ENCODE assay signal across 9 mouse cellular contexts in genomic region chr9:114585017-114585345, GRCm38 (mm10). TPM values are rescaled to one million over a fixed set of nuclear protein-coding genes. Genes with fewer than 3 reads are reported as not detected.
A peak's percentile ranks its signal among the peaks of the same experiment; 100 is the strongest.
DNase-seq lines count a peak whose midpoint lies in the region; ATAC-seq and TF ChIP-seq lines count a peak whose summit lies in the region.
"Had no signal": no experiment of that assay in that cellular context is flagged by ENCODE, and none has a peak within 500 bp of the region (broad histone marks: within the 10 kb centered on the region; RNA-seq: fewer than 3 reads in every experiment).

No protein-coding gene starts in this region.

- H3K9ac ChIP-seq in ES-E14 (ENCODE audit: insufficient read depth, low read depth, low read length, poor library complexity, severe bottlenecking), result peak overlapping the region; percentile 11; the same call in 1 of the 2 replicates
- no peak overlapping the region for H3K9ac ChIP-seq in embryonic facial prominence, embryonic 11.5 days (replicated peaks; ENCODE audit: low read length)
- no peak overlapping the region for H3K9ac ChIP-seq in midbrain, embryonic 13.5 days (replicated peaks)

- ATAC-seq in embryonic facial prominence, embryonic 11.5 days (replicated peaks; ENCODE audit: insufficient number of reproducible peaks, low FRiP score, low TSS enrichment, low read depth), result no peak
- no peak for ATAC-seq in midbrain, embryonic 13.5 days

- 35% methylated on average over 5 of the region's 5 CpGs for WGBS in embryonic facial prominence, embryonic 11.5 days
- 39% methylated on average over 5 of the region's 5 CpGs for WGBS in midbrain, embryonic 13.5 days

- H3K27ac ChIP-seq in ES-E14 (ENCODE audit: insufficient read depth, low read depth, low read length, poor library complexity, severe bottlenecking), result peak overlapping the region; percentile 100
- 0 out of 2 replicates have a peak overlapping the region, but pooled peaks have one; percentile 16 for H3K27ac ChIP-seq in embryonic facial prominence, embryonic 11.5 days (replicated peaks; ENCODE audit: low read depth, low read length)
- peak overlapping the region; percentile 19; the same call in 1 of the 2 replicates for H3K27ac ChIP-seq in midbrain, embryonic 13.5 days
- H3K27ac ChIP-seq: macrophage had no signal

- no peak overlapping the region for H3K4me2 ChIP-seq in embryonic facial prominence, embryonic 11.5 days (ENCODE audit: low read depth, low read length)
- peak overlapping the region; percentile 52; the same call in 1 of the 2 replicates for H3K4me2 ChIP-seq in midbrain, embryonic 13.5 days (replicated peaks)

- DNase-seq in kidney, postnatal 10 days, result peak; percentile 31
- no peak for DNase-seq in kidney, adult 9 months
- DNase-seq in ES-E14 (ENCODE audit: low read depth, low spot score), result no peak
- peak; percentile 46 for DNase-seq in embryonic facial prominence, embryonic 11.5 days (ENCODE audit: low spot score)
- no peak for DNase-seq in cerebellum, adult 9-10 months
- no peak for DNase-seq in ovary, adult 18-20 months (ENCODE audit: low spot score)

- H3K36me3 ChIP-seq in ES-E14 (ENCODE audit: control insufficient read depth, insufficient read depth, low read length, poor library complexity, severe bottlenecking), result peaks cover 19% of the 10 kb centered on the region; the same call in 1 of the 2 replicates
- H3K36me3 ChIP-seq in embryonic facial prominence, embryonic 11.5 days (replicated peaks; ENCODE audit: control insufficient read depth, insufficient read depth, low read depth, low read length), result peaks cover 5% of the 10 kb centered on the region
- H3K36me3 ChIP-seq in midbrain, embryonic 13.5 days, result peaks cover 42% of the 10 kb centered on the region

- no peaks in the 10 kb centered on the region for H3K9me3 ChIP-seq in ES-E14 (ENCODE audit: control insufficient read depth, insufficient read depth, low read depth, low read length)
- H3K9me3 ChIP-seq in embryonic facial prominence, embryonic 11.5 days (replicated peaks; ENCODE audit: control insufficient read depth, low read length), result no peaks in the 10 kb centered on the region
- H3K9me3 ChIP-seq in midbrain, embryonic 13.5 days, result no peaks in the 10 kb centered on the region

- H3K4me1 ChIP-seq in ES-E14 (ENCODE audit: control insufficient read depth in 2 of 2, insufficient read depth in 2 of 2, low read length in 2 of 2, poor library complexity in 1 of 2), result peaks cover 3 to 17% of the 10 kb centered on the region in 2 experiments; a peak in 2 of 4 replicates
- H3K4me1 ChIP-seq in embryonic facial prominence, embryonic 11.5 days (ENCODE audit: control insufficient read depth, insufficient read depth, low read length), result peaks cover 4% of the 10 kb centered on the region; the same call in 1 of the 2 replicates
- peaks cover 12% of the 10 kb centered on the region for H3K4me1 ChIP-seq in midbrain, embryonic 13.5 days (replicated peaks)

- H3K4me3 ChIP-seq in ES-E14 (ENCODE audit: insufficient read depth in 1 of 2, low read depth in 1 of 2, low read length in 2 of 2, poor library complexity in 1 of 2, severe bottlenecking in 1 of 2), result peak overlapping the region; percentile 11 to 65; a peak in 3 of 4 replicates
- H3K4me3 ChIP-seq in embryonic facial prominence, embryonic 11.5 days (ENCODE audit: low read depth, low read length), result no peak overlapping the region
- H3K4me3 ChIP-seq in midbrain, embryonic 13.5 days (replicated peaks), result no peak overlapping the region

- in situ Hi-C loops in ES-E14 (cut with MboI; ENCODE audit: low sequenced_read_pairs in 2 of 2, unreplicated experiment in 2 of 2), result no loop called here

- H3K27me3 ChIP-seq in embryonic facial prominence, embryonic 11.5 days (ENCODE audit: control insufficient read depth, insufficient read depth, low read length), result no peaks in the 10 kb centered on the region
- H3K27me3 ChIP-seq in midbrain, embryonic 13.5 days, result peaks cover 9% of the 10 kb centered on the region; the same call in 1 of the 2 replicates

TF ChIP-seq in ES-E14, 5 proteins besides CTCF, POLR2A, EP300 and RAD21:
- no peak for TF ChIP-seq HCFC1 (IDR thresholded peaks at IDR 0.05; ENCODE audit: borderline replicate concordance, insufficient read depth, low read length)
- TF ChIP-seq CHD2 (IDR thresholded peaks at IDR 0.05; ENCODE audit: low read depth, low read length), result no peak
- TF ChIP-seq ZNF384 (IDR thresholded peaks at IDR 0.05; ENCODE audit: low read depth, low read length), result no peak
- TF ChIP-seq ZC3H11A (IDR thresholded peaks at IDR 0.05; ENCODE audit: borderline replicate concordance, low read depth, low read length), result no peak
- no peak for TF ChIP-seq MAFK (IDR thresholded peaks at IDR 0.05; ENCODE audit: insufficient read depth, low read depth, low read length)
TF ChIP-seq in ES-E14: peak in this region for 0.

RNA-seq across cellular contexts. Expression of gene Trim71, which starts 20.8 kb away (rescaled TPM):
- total RNA-seq in ES-E14 (2012; rRNA removed), result 132 and 141 TPM in 2 replicates
- 1.9 and 2.2 TPM in 2 replicates for polyA plus RNA-seq in embryonic facial prominence, embryonic 11.5 days (2014; fragmentation: Nextera tagmentation; extraction: Ambion mirVana)
- polyA plus RNA-seq in midbrain, embryonic 13.5 days (2015; fragmentation: Nextera tagmentation; extraction: Ambion mirVana), result 0.30 and 0.32 TPM in 2 replicates
- total RNA-seq: gastrocnemius, adult 18-20 months had no signal
- polyA plus RNA-seq: macrophage had no signal

RNA-seq across cellular contexts. Expression of gene Cnot10, which starts 55.0 kb away (rescaled TPM):
- 73.0 and 73.4 TPM in 2 replicates for total RNA-seq in ES-E14 (2012; rRNA removed)
- 72.8 and 76.4 TPM in 2 replicates for polyA plus RNA-seq in embryonic facial prominence, embryonic 11.5 days (2014; fragmentation: Nextera tagmentation; extraction: Ambion mirVana)
- 59.5 and 63.4 TPM in 2 replicates for polyA plus RNA-seq in midbrain, embryonic 13.5 days (2015; fragmentation: Nextera tagmentation; extraction: Ambion mirVana)

Comparison
In these comparisons a context has a peak if more than half of its experiments do, and no peak if none do; other contexts are left out.
1. DNase-seq: peak in kidney, postnatal 10 days (single experiment) and embryonic facial prominence, embryonic 11.5 days (single experiment); none in kidney, adult 9 months (single experiment), ES-E14 (single experiment), cerebellum, adult 9-10 months (single experiment) and ovary, adult 18-20 months (single experiment).
2. H3K27ac ChIP-seq: peak in every context shown above with its lines; median percentile 100 in ES-E14; 19 in midbrain, embryonic 13.5 days; 16 in embryonic facial prominence, embryonic 11.5 days.
3. H3K4me3 ChIP-seq: peak in ES-E14 (2 of 2); none in embryonic facial prominence, embryonic 11.5 days (single experiment) and midbrain, embryonic 13.5 days (single experiment).